Mouse (Mus musculus) liver, adult 2 months (tissue): ENCODE data around the gene Cacnb4.

ENCODE experiments used
- CTCF ChIP-seq: fragments of 200-500 bp; IDR thresholded peaks from 2 replicates; pipeline ENCODE4 v1.5.1; 2011; ENCODE audit warnings: low read depth, low read length, control low read depth
- POLR2A ChIP-seq: fragments of 200-500 bp; IDR thresholded peaks from 2 replicates; pipeline ENCODE4 v1.6.1; 2011; ENCODE audit warnings: low read length, control low read depth; ENCODE audit not compliant: insufficient read depth; ENCODE audit errors: extremely low read depth

DNA sequence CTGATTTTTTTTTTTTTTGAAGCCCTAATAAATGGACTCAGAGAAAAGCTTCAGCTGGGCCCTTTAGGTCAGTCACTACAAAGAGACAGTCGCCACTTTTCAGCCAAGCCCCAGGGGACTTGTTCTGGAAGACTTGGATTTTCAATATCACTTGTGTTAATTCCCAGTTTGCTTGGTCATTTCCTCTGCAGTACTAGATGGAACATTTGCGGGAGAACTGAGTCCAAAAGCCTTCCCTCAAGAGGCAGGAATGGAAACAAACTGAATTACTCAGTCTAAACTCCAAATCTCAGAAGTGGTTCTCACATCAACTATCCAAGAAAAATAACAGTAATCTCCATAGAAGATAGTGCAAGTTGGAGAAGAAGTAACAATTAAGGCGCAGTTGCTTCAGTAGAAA lies 109.2 kb downstream of the Cacnb4 start:
- no peak for TF ChIP-seq CTCF
- no peak for TF ChIP-seq POLR2A
